Mouse (Mus musculus): ENCODE results near the gene Gal3st4. TPM values are rescaled to one million over a fixed set of nuclear protein-coding genes. Genes with fewer than 3 reads are reported as not detected.

The Gal3st4 gene
- total RNA-seq, 1 experiment from 2014 or later, result 0.19 TPM

Other genes with a start within 250 kb of the Gal3st4 start
- gene Smok3c, start 219.6 kb downstream of the Gal3st4 start, total RNA-seq (2021), result not detected in 2 replicates
- gene Zkscan1, start 187.8 kb downstream of the Gal3st4 start, total RNA-seq (2021), result 33.1 and 33.6 TPM in 2 replicates
- gene Zscan21, start 155.9 kb downstream of the Gal3st4 start, total RNA-seq (2021), result 16.7 and 17.2 TPM in 2 replicates
- 12.5 and 15.4 TPM in 2 replicates for gene Zfp113, start 117.1 kb downstream of the Gal3st4 start, total RNA-seq (2021)
- 149 and 153 TPM in 2 replicates for gene Cops6, start 111.8 kb downstream of the Gal3st4 start, total RNA-seq (2021)
- 21.4 and 24.2 TPM in 2 replicates for gene Ap4m1, start 100.8 kb downstream of the Gal3st4 start, total RNA-seq (2021)
- 50.3 and 52.2 TPM in 2 replicates for gene Mcm7, start 100.4 kb downstream of the Gal3st4 start, total RNA-seq (2021)
- 35.2 and 35.5 TPM in 2 replicates for gene Taf6, start 85.4 kb downstream of the Gal3st4 start, total RNA-seq (2021)
- gene Cnpy4, start 85.4 kb downstream of the Gal3st4 start, total RNA-seq (2021), result 20.8 and 22.3 TPM in 2 replicates
- gene Mblac1, start 78.5 kb downstream of the Gal3st4 start, total RNA-seq (2021), result 7.0 and 8.9 TPM in 2 replicates
- gene Nxpe5, start 46.9 kb downstream of the Gal3st4 start, total RNA-seq (2021), result 0.23 and 0.26 TPM in 2 replicates
- 70.3 and 74.7 TPM in 2 replicates for gene Lamtor4, start 17.4 kb downstream of the Gal3st4 start, total RNA-seq (2021)
- gene BC037034, start 8.8 kb downstream of the Gal3st4 start, total RNA-seq (2021), result 18.2 and 25.6 TPM in 2 replicates
- gene Gm43720, start 7.1 kb upstream of the Gal3st4 start, total RNA-seq (2021), result not detected in 2 replicates
- 1.1 and 1.3 TPM in 2 replicates for gene Gpc2, start 7.2 kb upstream of the Gal3st4 start, total RNA-seq (2021)
- gene Stag3, start 7.4 kb upstream of the Gal3st4 start, total RNA-seq (2021), result 0.15 and 0.56 TPM in 2 replicates
- 0.33 TPM in 1 of 2 replicates, not detected in the other for gene Pvrig, start 69.1 kb upstream of the Gal3st4 start, total RNA-seq (2021)
- 9.6 and 10.6 TPM in 2 replicates for gene Zfp157, start 168.6 kb upstream of the Gal3st4 start, total RNA-seq (2021)

All from adrenal gland, postnatal 14 days (tissue).